In the genomic region with DNA sequence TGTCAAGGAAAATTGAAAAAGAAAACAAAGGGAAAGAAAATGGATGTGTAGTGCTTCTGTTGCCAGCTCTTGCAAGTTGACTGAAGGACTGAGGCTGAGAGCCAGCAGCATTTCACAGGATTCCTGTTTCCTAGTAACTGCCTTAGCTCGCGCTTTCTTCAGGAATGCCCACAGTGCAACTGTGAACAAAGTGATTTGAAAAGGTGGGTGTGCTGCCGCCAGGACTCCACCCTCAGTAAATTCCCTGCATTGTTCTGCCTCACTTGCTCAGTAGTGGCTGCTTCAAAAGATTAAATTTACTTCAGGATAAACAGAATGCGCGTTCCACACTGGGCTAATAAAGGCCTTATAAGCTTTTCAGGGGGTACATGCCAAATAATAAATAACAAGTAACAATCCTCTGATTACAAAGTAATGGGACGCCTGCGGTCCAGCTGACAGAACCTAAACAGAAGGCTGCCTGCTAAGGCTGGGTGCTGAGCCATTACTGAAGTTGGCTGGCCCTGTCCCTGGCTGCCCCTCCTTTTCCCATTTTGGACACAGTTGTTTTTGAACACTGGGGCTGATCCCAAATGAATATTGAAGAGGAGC, we compare ENCODE assay signal across 7 mouse cellular contexts.
DNase-seq lines count a peak whose midpoint lies in the region; ATAC-seq and TF ChIP-seq lines count a peak whose summit lies in the region.

No protein-coding gene starts in this region.

- ATAC-seq in heart, embryonic 16.5 days (replicated peaks; ENCODE audit: extremely low read depth, insufficient read depth, low FRiP score): peak; percentile 78
- ATAC-seq in neural tube, embryonic 14.5 days (ENCODE audit: low read depth): peak; percentile 94

- intact Hi-C loops in left cerebral cortex, postnatal 4 days (cut with DNase I): no loop called here

- TF ChIP-seq POLR2A in cortical plate, adult 2 months (IDR thresholded peaks at IDR 0.05; ENCODE audit: extremely low read depth, insufficient read depth, low read length): 0 out of 2 replicates have a peak, but pooled peaks have one; percentile 33

- H3K27me3 ChIP-seq in heart, embryonic 16.5 days (ENCODE audit: control insufficient read depth, insufficient read depth, low read length): no peaks in the 10 kb centered on the region
- no peaks in the 10 kb centered on the region for H3K27me3 ChIP-seq in neural tube, embryonic 14.5 days (ENCODE audit: control insufficient read depth, insufficient read depth, low read length)

- H3K9ac ChIP-seq in heart, embryonic 16.5 days (ENCODE audit: low read length): no peak overlapping the region
- no peak overlapping the region for H3K9ac ChIP-seq in neural tube, embryonic 14.5 days (replicated peaks; ENCODE audit: low read depth, low read length)

- no peak overlapping the region for H3K27ac ChIP-seq in cortical plate, adult 2 months (ENCODE audit: insufficient read depth, low read length)
- H3K27ac ChIP-seq in heart, embryonic 16.5 days (ENCODE audit: low read length): peak overlapping the region; percentile 84
- H3K27ac ChIP-seq in neural tube, embryonic 14.5 days (ENCODE audit: low read depth, low read length): no peak overlapping the region

- H3K4me3 ChIP-seq in cortical plate, adult 2 months (ENCODE audit: insufficient read depth, low read length): no peak overlapping the region
- H3K4me3 ChIP-seq in heart, embryonic 16.5 days (ENCODE audit: low read length): no peak overlapping the region
- H3K4me3 ChIP-seq in neural tube, embryonic 14.5 days (ENCODE audit: low read depth, low read length): 0 out of 2 replicates have a peak overlapping the region, but pooled peaks have one; percentile 11

- H3K4me1 ChIP-seq in cortical plate, adult 2 months (ENCODE audit: control insufficient read depth, insufficient read depth, low read length): no peaks in the 10 kb centered on the region
- H3K4me1 ChIP-seq in heart, embryonic 16.5 days (ENCODE audit: control insufficient read depth, insufficient read depth, low read length): peaks cover 23% of the 10 kb centered on the region
- peaks cover 2% of the 10 kb centered on the region; the same call in 1 of the 2 replicates for H3K4me1 ChIP-seq in neural tube, embryonic 14.5 days (ENCODE audit: control insufficient read depth, insufficient read depth, low read length)

- peak; percentile 68 for DNase-seq in brain, embryonic 18.5 days (ENCODE audit: low read depth, low spot score)
- peak; percentile 58 for DNase-seq in left cerebral cortex, postnatal 4 days
- DNase-seq in spleen, adult 18-20 months: no peak
- no peak for DNase-seq in spleen, postnatal 4 days (ENCODE audit: low spot score in 2 of 2)

- no peak for TF ChIP-seq CTCF in cortical plate, adult 2 months (IDR thresholded peaks at IDR 0.05; ENCODE audit: extremely low read depth, insufficient read depth, low read length)

- 35% methylated on average over 7 of the region's 7 CpGs for WGBS in heart, embryonic 16.5 days
- 4% methylated on average over 7 of the region's 7 CpGs for WGBS in neural tube, embryonic 14.5 days

- no peaks in the 10 kb centered on the region for H3K9me3 ChIP-seq in heart, embryonic 16.5 days (replicated peaks; ENCODE audit: control insufficient read depth, low read length)
- no peaks in the 10 kb centered on the region for H3K9me3 ChIP-seq in neural tube, embryonic 14.5 days (ENCODE audit: control insufficient read depth, low read length)

- no peaks in the 10 kb centered on the region for H3K36me3 ChIP-seq in heart, embryonic 16.5 days (ENCODE audit: control insufficient read depth, insufficient read depth)
- H3K36me3 ChIP-seq in neural tube, embryonic 14.5 days (ENCODE audit: control insufficient read depth, insufficient read depth, low read length): no peaks in the 10 kb centered on the region

- peak overlapping the region; percentile 53 for H3K4me2 ChIP-seq in heart, embryonic 16.5 days (ENCODE audit: low read depth, low read length)
- H3K4me2 ChIP-seq in neural tube, embryonic 14.5 days (ENCODE audit: low read depth, low read length): peak overlapping the region; percentile 40; the same call in 1 of the 2 replicates

Comparison
In these comparisons a context has a peak if more than half of its experiments do, and no peak if none do; other contexts are left out.
1. DNase-seq: peak in brain, embryonic 18.5 days (single experiment) and left cerebral cortex, postnatal 4 days (single experiment); none in spleen, adult 18-20 months (0 of 2) and spleen, postnatal 4 days (0 of 2).